Mouse (Mus musculus): ENCODE results near the gene Tacc3.

DNA sequence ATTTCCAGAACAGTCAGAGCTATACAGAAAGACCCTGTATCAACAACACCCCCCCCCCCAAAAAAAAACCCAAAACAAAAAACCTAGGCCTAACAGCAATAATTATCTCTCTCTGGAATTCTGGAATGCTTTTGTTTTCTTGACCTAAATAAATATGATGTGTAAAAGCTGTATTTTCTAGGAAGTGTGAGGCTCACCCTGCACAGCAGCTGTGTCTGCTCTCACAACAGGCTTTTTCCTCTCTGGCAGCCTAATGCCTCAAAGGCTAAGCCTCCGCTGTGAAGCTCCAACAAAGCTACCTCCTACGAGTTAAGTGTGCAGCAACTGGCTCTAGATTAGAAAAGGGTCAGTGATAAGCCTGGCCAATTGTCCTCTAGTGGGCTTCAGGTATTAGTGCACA, 51.1 kb downstream of the Tacc3 start:
- no peak for TF ChIP-seq EP300 (IDR thresholded peaks at IDR 0.05; ENCODE audit: low read depth)
- TF ChIP-seq CTCF (IDR thresholded peaks at IDR 0.05; ENCODE audit: low read depth), result no peak

All from liver, postnatal 0 days (tissue).